Mouse (Mus musculus): Measurements from ENCODE around the gene Strc. TPM values are rescaled to one million over a fixed set of nuclear protein-coding genes. Genes with fewer than 3 reads are reported as not detected.
"Not testable (repeated sequence)": the region's sequence is repeated elsewhere in the genome, so short reads cannot be mapped to it uniquely, and the experiment has no call there.

Strc gene
- not detected in 2 replicates for total RNA-seq (2021)
- long read RNA-seq, experiment 1, result 0 reads
- long read RNA-seq, experiment 2, result 0 reads

- not testable (repeated sequence) for DNase-seq
These were observed at the start of gene Strc for GRCm38 (mm10) chr2:121386961-121387575. Strc (minus strand) TSS chr2:121387168.

DNA sequence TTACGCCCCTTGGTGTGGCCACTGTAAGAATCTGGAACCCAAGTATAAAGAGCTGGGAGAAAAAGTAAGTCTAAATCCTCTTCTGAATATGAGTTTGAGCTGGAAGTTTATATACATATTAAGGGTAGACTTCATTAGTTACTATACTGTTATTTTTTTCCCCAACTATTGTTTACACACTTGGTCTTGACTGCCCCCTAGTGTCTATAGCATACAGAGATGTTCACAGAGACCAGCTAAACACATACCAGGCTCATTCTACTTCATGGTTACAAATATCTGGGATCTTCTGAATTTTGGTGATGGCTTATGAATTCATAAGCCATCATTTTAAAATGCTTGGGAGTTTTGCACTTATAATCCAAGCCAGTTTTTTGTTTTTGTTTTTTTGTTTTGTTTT is 47.9 kb upstream of the Strc start:
- no peak for DNase-seq

DNA sequence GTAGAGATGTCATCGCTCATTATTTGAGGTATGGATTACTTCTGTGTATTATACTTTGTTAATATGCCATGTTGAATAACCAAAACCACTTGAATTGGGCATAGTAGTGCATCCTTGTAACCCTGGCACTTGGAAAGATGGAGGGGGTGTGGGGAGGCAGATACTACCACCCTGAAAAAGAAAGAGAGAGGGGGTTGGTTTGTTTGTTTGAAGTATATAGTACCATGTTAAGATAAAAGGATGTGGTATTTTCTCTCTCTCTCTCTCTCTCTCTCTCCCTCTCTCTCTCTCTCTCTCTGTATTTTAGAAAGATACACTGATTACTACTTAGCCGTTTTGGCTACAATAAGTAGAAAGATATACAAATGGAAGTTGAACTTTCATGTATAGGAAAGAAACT is 38.9 kb upstream of the Strc start:
- no peak for DNase-seq

DNA sequence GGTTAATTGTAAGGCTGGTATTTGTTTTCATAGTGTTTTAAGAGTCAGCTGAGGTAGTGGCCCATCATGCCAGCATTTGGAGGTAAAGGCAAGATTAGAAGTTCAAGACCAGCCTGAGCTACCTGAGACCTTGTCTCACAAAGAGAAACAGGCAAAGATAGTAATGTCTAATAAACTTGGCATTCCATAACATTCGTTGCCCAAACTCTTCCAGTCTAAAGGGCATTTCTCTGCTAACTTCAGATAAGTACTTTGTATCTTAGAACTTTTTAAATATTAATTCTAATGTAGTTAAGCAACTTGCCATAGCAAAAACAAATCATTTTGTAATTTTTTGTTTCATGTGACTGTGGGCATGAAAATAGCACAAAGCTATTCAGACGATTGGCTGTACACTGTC is 36.2 kb upstream of the Strc start:
- DNase-seq, result no peak

DNA sequence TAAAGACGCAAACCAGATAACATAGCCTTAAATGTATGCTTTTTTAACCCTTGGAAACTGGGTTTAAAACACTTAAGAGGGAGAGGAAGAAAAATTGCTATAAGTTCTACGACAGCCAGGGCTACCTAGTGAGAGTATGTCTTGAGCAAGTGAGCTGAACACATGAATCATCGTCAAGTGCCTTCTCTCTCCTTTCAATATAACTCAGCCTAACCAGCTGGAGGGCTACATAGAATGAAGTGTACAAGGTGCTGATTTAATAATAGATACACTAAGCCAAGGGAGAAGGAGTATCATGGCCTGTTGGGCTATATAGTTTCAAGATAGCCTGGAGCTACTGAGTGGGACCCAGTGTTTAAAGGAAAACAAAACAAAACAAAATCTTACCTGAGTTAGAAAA is 31.5 kb upstream of the Strc start:
- DNase-seq, result no peak

DNA sequence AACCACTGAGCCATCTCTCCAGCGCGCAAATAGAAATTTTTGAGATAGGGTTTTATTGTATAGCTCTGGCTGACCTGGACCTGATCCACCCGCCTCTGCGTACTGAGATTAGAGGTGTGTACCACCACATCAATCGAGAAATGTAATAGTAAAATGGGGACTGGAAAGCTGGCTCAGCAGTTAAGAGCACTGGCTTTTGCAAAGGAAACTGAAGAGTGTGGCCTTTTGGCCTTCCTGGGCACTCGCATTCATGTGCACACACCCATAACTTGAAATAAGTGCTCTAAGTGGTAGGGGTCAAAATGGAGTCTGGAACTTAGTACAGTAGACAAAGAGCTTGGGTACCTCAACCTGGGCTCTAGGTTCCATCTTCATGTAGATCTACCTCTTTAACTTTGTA is 29.4 kb upstream of the Strc start:
- no peak for DNase-seq

GRCm38 (mm10) chr2:121415591-121415990 is 28.6 kb upstream of the Strc start:
- no peak for DNase-seq

DNA sequence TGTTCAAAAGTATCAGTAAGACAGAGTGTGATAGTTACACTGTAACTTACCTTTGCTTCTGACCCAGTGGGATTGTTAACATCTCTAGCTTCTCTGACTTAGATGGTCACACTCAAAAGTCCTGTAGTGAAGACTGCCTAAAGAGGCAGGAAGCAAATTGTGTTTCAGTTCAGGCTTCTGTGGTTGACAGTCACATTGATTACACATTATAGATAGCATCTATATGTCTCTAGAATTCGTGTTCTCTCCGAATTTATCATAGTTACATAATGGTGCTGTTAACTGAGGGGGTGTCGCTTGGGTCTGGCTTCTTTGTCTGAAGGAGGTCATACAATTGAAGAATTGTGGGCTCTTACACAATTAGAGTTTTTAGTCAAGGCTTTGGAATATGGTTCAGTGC is 28.1 kb upstream of the Strc start:
- no peak for DNase-seq

- DNase-seq, result peak; percentile 69
These were observed 27.2 kb upstream of the Strc start for GRCm38 (mm10) chr2:121414139-121414685.

DNA sequence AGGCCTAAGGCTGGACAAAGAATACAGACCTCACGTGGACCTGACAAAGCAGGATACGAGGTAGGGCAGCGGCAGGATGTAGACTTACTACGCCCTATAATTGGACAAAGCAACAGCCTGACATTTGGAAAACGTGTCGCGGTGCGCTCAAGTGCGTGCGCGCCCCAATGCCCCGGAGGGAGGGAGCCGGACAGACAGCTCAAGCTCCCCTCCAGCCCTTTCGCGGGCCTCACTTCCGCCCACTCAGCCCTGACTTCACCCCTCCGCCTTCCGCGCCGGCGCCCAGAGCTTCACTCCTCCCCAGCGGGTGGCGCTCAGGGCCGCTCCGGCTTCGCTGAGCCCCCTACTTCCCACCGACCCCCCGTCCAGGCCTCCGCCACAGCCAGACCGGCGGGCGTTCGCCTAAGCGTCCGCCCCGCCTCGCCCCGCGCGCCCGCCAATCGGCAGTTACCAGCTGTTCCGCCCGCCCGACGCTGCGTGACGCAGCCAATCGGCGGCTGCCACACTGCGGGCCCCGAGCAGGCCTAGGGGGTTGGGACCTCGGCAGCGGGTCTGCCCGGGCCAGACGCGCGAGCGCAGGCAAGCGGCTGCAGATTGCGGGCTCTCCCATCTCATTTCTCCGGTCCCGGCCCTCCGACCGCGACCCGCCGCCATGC is 26.5 kb upstream of the Strc start, which contains the start of the genes Pdia3 and Catsper2:
TSS of gene Pdia3 (plus strand) at position 389 of the 656 bp plus-strand sequence.
TSS of gene Catsper2 (minus strand) at position 406 of the 656 bp plus-strand sequence.
- DNase-seq, result peak; percentile 98

DNA sequence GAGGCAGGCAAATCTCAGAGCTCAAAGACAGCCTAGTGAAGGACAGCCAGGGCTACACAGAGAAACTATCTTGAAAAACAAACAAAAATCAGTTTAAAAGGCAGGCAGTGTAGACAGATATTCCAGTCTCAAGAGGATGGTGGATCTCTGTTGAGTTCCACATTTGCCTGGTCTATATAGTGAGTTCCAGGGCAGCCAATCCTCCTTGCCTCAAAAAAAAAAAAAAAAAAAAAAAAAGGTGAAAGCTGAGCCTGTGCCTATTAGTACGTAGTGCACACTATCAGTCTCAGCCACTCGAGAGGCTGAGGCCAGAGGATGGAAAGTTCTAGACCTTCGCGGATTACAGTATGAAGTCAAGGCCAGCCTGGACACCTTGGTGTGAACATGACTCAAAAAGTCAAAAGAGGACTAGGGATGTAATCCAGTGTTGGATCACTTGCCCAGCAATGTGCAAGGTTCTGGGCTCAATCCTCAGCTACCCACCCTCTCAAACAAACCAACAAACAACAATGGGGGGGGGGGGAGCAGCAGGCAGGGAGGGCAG is 25.9 kb upstream of the Strc start:
- DNase-seq, result peak; percentile 64

DNA sequence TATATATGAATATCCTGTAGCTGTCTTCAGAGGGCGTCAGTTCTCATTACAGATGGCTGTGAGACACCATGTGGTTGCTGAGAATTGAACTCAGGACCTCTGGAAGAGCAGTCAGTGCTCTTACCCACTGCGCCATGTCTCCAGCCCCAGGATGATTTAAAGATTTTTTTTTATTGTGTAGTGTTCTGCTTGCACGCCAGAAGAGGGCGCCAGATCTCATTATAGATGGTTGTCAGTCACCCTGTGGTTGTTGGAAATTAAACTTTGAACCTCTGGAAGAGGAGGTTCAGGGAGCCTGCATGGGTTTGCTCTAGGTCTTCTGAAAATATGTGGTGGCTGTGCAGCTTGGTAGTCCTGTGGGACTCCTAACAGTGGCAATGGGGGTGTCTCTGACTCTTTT is 21.2 kb upstream of the Strc start:
- peak; percentile 56 for DNase-seq

GRCm38 (mm10) chr2:121403296-121403695 is 16.3 kb upstream of the Strc start:
- no peak for DNase-seq

- peak; percentile 89 for DNase-seq
These were observed 9.7 kb upstream of the Strc start for GRCm38 (mm10) chr2:121396624-121397023.

DNA sequence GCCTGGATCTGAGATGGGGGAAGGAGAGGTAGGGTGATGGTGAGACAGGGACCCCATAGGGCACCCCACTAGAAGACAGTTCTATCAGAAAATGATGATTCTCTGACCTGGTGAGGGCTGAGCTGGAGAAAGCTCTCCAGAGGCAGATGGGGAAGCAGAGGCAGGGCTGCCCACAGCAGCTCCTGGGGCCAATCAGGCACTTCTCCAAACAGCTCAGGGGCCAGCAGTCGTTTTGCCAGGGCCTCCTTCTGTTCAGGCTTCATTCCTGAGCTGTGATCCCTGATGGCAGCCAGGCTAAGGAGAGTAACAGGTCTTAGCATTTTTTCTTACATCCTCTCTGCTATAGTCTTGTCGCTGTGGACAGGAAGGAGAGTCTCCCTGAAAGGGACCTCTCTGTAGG is 12.2 kb downstream of the Strc start:
- DNase-seq, result no peak

- DNase-seq, result peak; percentile 39
These were observed 14.7 kb downstream of the Strc start for GRCm38 (mm10) chr2:121372266-121372665.

DNA sequence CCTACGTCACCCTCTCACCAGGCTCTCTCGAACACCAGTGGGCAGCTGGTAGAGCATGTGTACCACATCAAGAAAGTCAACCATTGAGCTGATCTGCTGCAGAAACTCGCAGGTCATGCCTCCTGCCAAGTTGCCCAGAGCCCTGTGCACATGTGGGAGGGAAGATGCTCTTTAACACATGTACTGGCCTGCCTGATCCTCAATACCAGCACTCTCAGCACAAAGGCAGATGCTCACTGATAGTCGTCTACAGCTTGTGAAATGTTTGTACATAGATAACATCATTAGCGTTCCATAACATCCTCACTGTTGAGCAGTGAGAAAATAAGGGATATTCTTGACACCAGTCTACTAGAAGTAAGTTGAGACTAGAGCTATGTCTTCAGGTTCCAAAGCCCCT is 16.0 kb downstream of the Strc start:
- DNase-seq, result no peak

DNA sequence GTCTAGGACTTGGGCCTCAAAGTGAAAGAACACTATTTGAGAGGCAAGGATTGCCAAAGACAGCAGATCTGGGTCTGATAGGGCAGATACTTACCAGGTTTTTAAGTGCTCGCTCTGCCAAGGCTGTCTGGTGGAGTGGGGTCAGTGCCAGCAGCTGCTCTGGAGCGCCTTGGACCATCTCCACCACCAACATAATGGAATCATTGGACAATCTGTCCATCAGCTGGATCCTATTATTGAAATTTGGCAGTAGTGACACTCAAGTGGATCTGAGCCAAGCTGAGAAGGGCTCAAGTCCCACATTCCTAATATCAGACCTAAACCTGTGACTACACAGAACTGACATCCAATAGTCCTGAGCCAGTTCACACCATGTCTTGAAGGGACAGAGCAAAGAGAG is 18.1 kb downstream of the Strc start:
- DNase-seq, result no peak

GRCm38 (mm10) chr2:121363656-121364055 is 23.3 kb downstream of the Strc start:
- no peak for DNase-seq

GRCm38 (mm10) chr2:121359461-121359860 is 27.5 kb downstream of the Strc start:
- no peak for DNase-seq

- peak; percentile 68 for DNase-seq
These were observed 28.6 kb downstream of the Strc start for GRCm38 (mm10) chr2:121358381-121358780.

DNA sequence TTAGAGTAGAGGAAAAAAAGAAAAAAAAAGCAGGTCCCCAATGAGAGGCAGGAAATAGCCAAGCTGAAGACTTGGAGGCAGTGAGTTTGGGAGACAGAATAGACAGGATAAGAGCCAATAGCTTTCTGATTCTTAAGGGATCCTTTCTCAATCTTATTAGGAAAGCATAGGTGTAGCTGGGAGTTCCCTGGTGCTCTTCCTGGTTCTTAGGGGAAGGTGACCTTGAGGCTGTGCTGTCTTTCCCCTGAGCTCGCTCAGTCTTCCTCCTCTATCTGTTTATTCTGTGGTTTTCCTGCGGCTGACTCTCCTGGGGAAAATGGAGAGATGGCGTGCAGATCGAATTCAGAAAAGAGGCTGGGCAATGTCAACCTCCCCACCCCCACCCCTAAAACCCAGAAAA is 29.0 kb downstream of the Strc start:
- DNase-seq, result no peak

DNA sequence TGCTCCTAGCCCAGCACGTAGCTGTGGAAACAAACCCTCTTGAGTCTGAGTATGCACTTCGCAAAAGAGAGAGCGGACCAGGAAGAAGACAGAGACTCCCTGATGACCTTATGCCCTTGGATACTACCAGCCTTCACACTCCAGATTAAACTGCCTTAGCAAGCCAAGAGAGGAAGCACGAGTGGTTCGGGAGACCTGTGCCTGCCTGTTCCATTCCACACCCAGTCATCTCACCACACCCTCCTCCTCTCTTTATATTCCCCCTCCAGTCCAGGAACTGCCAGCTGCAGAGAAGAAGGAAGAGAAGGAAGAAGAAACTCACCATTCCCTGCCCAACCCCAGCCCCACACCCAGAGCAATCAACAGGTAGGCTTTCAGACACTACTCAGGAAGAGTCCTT is 29.5 kb downstream of the Strc start, which contains the start of gene Ckmt1:
TSS of gene Ckmt1 (plus strand) at position 221 of the 400 bp plus-strand sequence.
- DNase-seq, result no peak

All from adrenal gland, postnatal 14 days (tissue).